Mouse (Mus musculus) heart, embryonic 16.5 days (tissue): ENCODE measurements around the gene Ipo9. TPM values are rescaled to one million over a fixed set of nuclear protein-coding genes. Genes with fewer than 3 reads are reported as not detected.

ENCODE experiments used
- ATAC-seq: fragments of 200-750 bp; cut with Nextera tagmentation; replicated peaks from 2 replicates; pipeline ENCODE4 v1.8.0; 2017; ENCODE audit warnings: moderate number of reproducible peaks; ENCODE audit not compliant: insufficient read depth, low FRiP score; ENCODE audit errors: extremely low read depth
- H3K27ac ChIP-seq: fragments of 300-500 bp; sonication (generic); 2 replicates; pipeline ENCODE4 v1.5.1; 2014; ENCODE audit warnings: mild to moderate bottlenecking, low read length, control low read depth, moderate library complexity
- H3K27me3 ChIP-seq: fragments of 300-500 bp; sonication (generic); 2 replicates; pipeline ENCODE4 v1.6.1; 2014; ENCODE audit warnings: low read length, mixed read lengths; ENCODE audit not compliant: control insufficient read depth, insufficient read depth
- H3K36me3 ChIP-seq: fragments of 300-500 bp; sonication (generic); 2 replicates; pipeline ENCODE4 v1.6.1; 2014; ENCODE audit not compliant: control insufficient read depth, insufficient read depth
- H3K4me1 ChIP-seq: fragments of 300-500 bp; sonication (generic); 2 replicates; pipeline ENCODE4 v1.6.1; 2014; ENCODE audit warnings: low read length, mixed read lengths; ENCODE audit not compliant: control insufficient read depth, insufficient read depth
- H3K4me2 ChIP-seq: fragments of 300-500 bp; sonication (generic); 2 replicates; pipeline ENCODE4 v1.6.1; 2014; ENCODE audit warnings: low read depth, mild to moderate bottlenecking, control low read depth, low read length
- H3K4me3 ChIP-seq: fragments of 300-500 bp; sonication (generic); 2 replicates; pipeline ENCODE4 v1.5.1; 2014; ENCODE audit warnings: mild to moderate bottlenecking, control low read depth, low read length
- H3K9ac ChIP-seq: fragments of 300-500 bp; sonication (generic); 2 replicates; pipeline ENCODE4 v1.6.1; 2014; ENCODE audit warnings: low read length, control low read depth
- H3K9me3 ChIP-seq: fragments of 300-500 bp; sonication (generic); replicated peaks from 2 replicates; pipeline ENCODE4 v1.6.1; 2016; ENCODE audit warnings: low read length; ENCODE audit not compliant: control insufficient read depth
- WGBS: fragments of 180-500 bp; shearing (Covaris S2); extraction: QIAGEN DNeasy Blood & Tissue Kit; methylation state at CpG from one replicate; pipeline ENCODE4 v1.1.7; 2014; 5-methylcytosine and 5-hydroxymethylcytosine counted together
- polyA plus RNA-seq: library from polyadenylated mRNA; unstranded; fragments of >200 nt; fragmentation: Nextera tagmentation; extraction: Ambion mirVana; gene quantifications from 2 replicates; pipeline ENCODE4 v1.2.1, GENCODE M21; 2015

The Ipo9 gene
- 58.1 and 70.3 TPM in 2 replicates for polyA plus RNA-seq

GRCm38 (mm10) chr1:135429901-135430668, at the start of gene Ipo9:
TSS of gene Ipo9 (minus strand) at chr1:135430499.
- H3K36me3 ChIP-seq, result peaks cover 4% of the 10 kb centered on the region; the same call in 1 of the 2 replicates
- H3K4me1 ChIP-seq, result peaks cover 29% of the 10 kb centered on the region
- H3K9ac ChIP-seq, result peak within 1 kb of the TSS; percentile 95
- peak within 1 kb of the TSS; percentile 78 for H3K4me2 ChIP-seq
- peak within 1 kb of the TSS; percentile 93 for H3K4me3 ChIP-seq
- WGBS, result under 1% methylated on average over 65 of the region's 65 CpGs
- peak within 1 kb of the TSS; percentile 86 for H3K27ac ChIP-seq
- H3K9me3 ChIP-seq, result no peaks in the 10 kb centered on the region
- ATAC-seq, result peak; percentile 96
- H3K27me3 ChIP-seq, result no peaks in the 10 kb centered on the region

GRCm38 (mm10) chr1:135475571-135475895, 45.2 kb upstream of the Ipo9 start:
- Histone ChIP-seq H3K27me3 (no peaks in the 10 kb centered on the region), H3K9me3 (no peaks in the 10 kb centered on the region), H3K9ac (no peak overlapping the region), H3K36me3 (peaks cover 22% of the 10 kb centered on the region), H3K4me3 (no peak overlapping the region), H3K4me2 (no peak overlapping the region), H3K27ac (no peak overlapping the region), H3K4me1 (peaks cover 17% of the 10 kb centered on the region)
- ATAC-seq, result no peak
- WGBS, result 86% methylated on average over 7 of the region's 7 CpGs

- ATAC-seq, result no peak
- no peak overlapping the region for H3K27ac ChIP-seq
These were observed 44.7 kb upstream of the Ipo9 start for GRCm38 (mm10) chr1:135474861-135475570.

GRCm38 (mm10) chr1:135472536-135472935, 42.2 kb upstream of the Ipo9 start:
- Histone ChIP-seq H3K36me3 (peaks cover 45% of the 10 kb centered on the region), H3K27ac (no peak overlapping the region), H3K27me3 (no peaks in the 10 kb centered on the region), H3K4me3 (no peak overlapping the region), H3K4me2 (no peak overlapping the region), H3K4me1 (no peaks in the 10 kb centered on the region), H3K9ac (no peak overlapping the region), H3K9me3 (no peaks in the 10 kb centered on the region)
- ATAC-seq, result no peak
- 60% methylated on average over 5 of the region's 5 CpGs for WGBS

More at GRCm38 (mm10) chr1:135474861-135475570, 44.7 kb upstream of the Ipo9 start:
- Histone ChIP-seq H3K4me2 (no peak overlapping the region), H3K27me3 (no peaks in the 10 kb centered on the region), H3K9ac (no peak overlapping the region), H3K9me3 (no peaks in the 10 kb centered on the region), H3K4me1 (peaks cover 14% of the 10 kb centered on the region), H3K36me3 (peaks cover 28% of the 10 kb centered on the region), H3K4me3 (no peak overlapping the region)
- 76% methylated on average over 15 of the region's 15 CpGs for WGBS

- Histone ChIP-seq H3K36me3 (peaks cover 50% of the 10 kb centered on the region), H3K4me1 (no peaks in the 10 kb centered on the region), H3K27ac (no peak overlapping the region), H3K4me3 (no peak overlapping the region), H3K4me2 (no peak overlapping the region), H3K9ac (no peak overlapping the region), H3K27me3 (no peaks in the 10 kb centered on the region), H3K9me3 (no peaks in the 10 kb centered on the region)
- no peak for ATAC-seq
- 63% methylated on average over 5 of the region's 5 CpGs for WGBS
These were observed 41.4 kb upstream of the Ipo9 start for GRCm38 (mm10) chr1:135471742-135472141.

- Histone ChIP-seq H3K36me3 (peaks cover 61% of the 10 kb centered on the region), H3K9me3 (no peaks in the 10 kb centered on the region), H3K27ac (no peak overlapping the region), H3K4me1 (no peaks in the 10 kb centered on the region), H3K4me2 (no peak overlapping the region), H3K27me3 (no peaks in the 10 kb centered on the region), H3K4me3 (no peak overlapping the region), H3K9ac (no peak overlapping the region)
- no peak for ATAC-seq
- 87% methylated on average over 13 of the region's 13 CpGs for WGBS
These were observed 40.2 kb upstream of the Ipo9 start for GRCm38 (mm10) chr1:135470546-135470945.

GRCm38 (mm10) chr1:135467462-135467861, 37.2 kb upstream of the Ipo9 start:
- Histone ChIP-seq H3K4me3 (no peak overlapping the region), H3K4me1 (peaks cover 2% of the 10 kb centered on the region), H3K36me3 (peaks cover 81% of the 10 kb centered on the region), H3K27ac (no peak overlapping the region), H3K9ac (no peak overlapping the region), H3K27me3 (no peaks in the 10 kb centered on the region), H3K9me3 (no peaks in the 10 kb centered on the region), H3K4me2 (no peak overlapping the region)
- WGBS, result 88% methylated on average over 5 of the region's 5 CpGs
- no peak for ATAC-seq

- Histone ChIP-seq H3K9me3 (no peaks in the 10 kb centered on the region), H3K36me3 (peaks cover 81% of the 10 kb centered on the region), H3K4me1 (peaks cover 4% of the 10 kb centered on the region), H3K27ac (no peak overlapping the region), H3K9ac (no peak overlapping the region), H3K4me2 (no peak overlapping the region), H3K4me3 (no peak overlapping the region), H3K27me3 (no peaks in the 10 kb centered on the region)
- ATAC-seq, result no peak
- 62% methylated on average over 3 of the region's 3 CpGs for WGBS
These were observed 36.6 kb upstream of the Ipo9 start for GRCm38 (mm10) chr1:135466935-135467334.

GRCm38 (mm10) chr1:135465734-135466133, 35.4 kb upstream of the Ipo9 start:
- H3K9me3 ChIP-seq, result no peaks in the 10 kb centered on the region
- H3K9ac ChIP-seq, result no peak overlapping the region
- no peaks in the 10 kb centered on the region for H3K27me3 ChIP-seq
- no peak overlapping the region for H3K4me3 ChIP-seq
- no peak for ATAC-seq
- H3K4me1 ChIP-seq, result peaks cover 4% of the 10 kb centered on the region
- H3K27ac ChIP-seq, result no peak overlapping the region
- 86% methylated on average over 19 of the region's 19 CpGs for WGBS
- peaks cover 72% of the 10 kb centered on the region for H3K36me3 ChIP-seq
- no peak overlapping the region for H3K4me2 ChIP-seq
